Mouse (Mus musculus): ENCODE measurements around the gene Arhgap15. TPM values are rescaled to one million over a fixed set of nuclear protein-coding genes. Genes with fewer than 3 reads are reported as not detected.

Arhgap15 gene
- polyA plus RNA-seq, 1 experiment from 2014 or later: 2.0 TPM

DNA sequence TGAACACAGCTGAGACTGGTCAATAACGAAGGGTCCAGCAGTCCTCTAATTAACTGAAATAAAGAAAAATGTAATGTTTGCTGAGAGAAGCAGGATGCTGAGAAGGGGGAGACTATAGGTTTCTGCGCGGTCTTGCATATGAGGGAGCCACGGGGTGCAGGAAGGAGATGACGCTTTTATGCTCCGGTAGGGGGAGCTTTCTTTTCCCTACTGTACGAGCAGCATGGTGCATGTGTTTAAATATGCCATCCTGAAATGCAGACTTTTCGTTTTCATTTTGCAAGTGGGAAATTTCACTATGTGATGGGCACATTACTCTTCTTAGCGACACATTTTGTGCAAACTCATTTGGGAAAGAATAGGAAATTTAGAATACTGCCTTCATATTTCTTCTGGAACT, 442.1 kb downstream of the Arhgap15 start:
- WGBS: 75% methylated on average over 9 of the region's 9 CpGs
- H3K4me1 ChIP-seq (replicated peaks): no peaks in the 10 kb centered on the region

DNA sequence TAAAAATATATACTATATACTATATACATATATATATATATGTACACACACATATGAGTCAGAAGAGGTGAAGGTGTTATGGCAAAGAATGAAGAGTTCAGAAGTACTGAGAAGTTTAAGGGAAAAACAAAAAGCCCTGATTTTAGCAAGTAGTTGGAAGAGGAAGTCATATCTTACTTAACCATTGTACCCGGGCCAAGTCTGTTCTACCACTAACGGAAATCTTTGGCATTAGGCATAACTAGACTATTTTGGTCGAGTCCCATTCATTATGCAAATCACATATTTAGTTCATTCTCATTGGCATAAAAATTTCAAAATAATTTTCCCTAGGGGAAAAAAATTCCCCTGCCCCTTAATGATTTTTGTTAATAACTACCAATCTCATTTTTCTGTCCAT, 443.4 kb downstream of the Arhgap15 start:
- no peak overlapping the region for H3K4me2 ChIP-seq
- WGBS: 89% methylated on average over 3 of the region's 3 CpGs
- no peak overlapping the region for H3K4me3 ChIP-seq
- H3K27ac ChIP-seq (replicated peaks): no peak overlapping the region
- H3K9ac ChIP-seq: no peak overlapping the region
- H3K36me3 ChIP-seq: no peaks in the 10 kb centered on the region
- ATAC-seq (ENCODE audit: low read depth): no peak
- H3K27me3 ChIP-seq: no peaks in the 10 kb centered on the region
- H3K9me3 ChIP-seq: no peaks in the 10 kb centered on the region
- H3K4me1 ChIP-seq (replicated peaks): no peaks in the 10 kb centered on the region

More for the DNA sequence above, 442.1 kb downstream of the Arhgap15 start:
- Histone ChIP-seq H3K4me3 (no peak overlapping the region), H3K27ac (replicated peaks) (no peak overlapping the region), H3K36me3 (no peaks in the 10 kb centered on the region), H3K9me3 (no peaks in the 10 kb centered on the region), H3K9ac (no peak overlapping the region), H3K27me3 (no peaks in the 10 kb centered on the region), H3K4me2 (no peak overlapping the region)
- ATAC-seq (ENCODE audit: low read depth): no peak

DNA sequence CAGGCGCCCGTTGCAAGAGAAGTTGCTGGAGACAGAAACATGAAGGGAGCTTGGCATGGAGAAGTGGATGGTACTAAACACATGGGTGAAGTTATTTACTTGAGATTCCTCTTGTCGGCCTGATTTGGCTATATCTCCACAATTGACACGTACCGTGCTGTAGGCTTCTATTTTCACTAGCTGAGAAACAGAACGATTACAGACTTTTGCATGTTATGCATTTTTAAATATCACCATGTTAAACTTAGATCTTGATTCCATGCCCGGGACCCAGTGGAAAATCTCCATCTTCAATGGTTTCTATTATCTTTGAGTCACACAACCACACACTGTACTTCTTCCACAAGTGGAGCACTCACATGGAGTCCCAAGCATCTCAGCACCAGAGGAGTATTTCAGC, 466.9 kb downstream of the Arhgap15 start:
- no peak for ATAC-seq (ENCODE audit: low read depth)
- Histone ChIP-seq H3K36me3 (no peaks in the 10 kb centered on the region), H3K4me3 (no peak overlapping the region), H3K4me1 (replicated peaks) (peaks cover 8% of the 10 kb centered on the region), H3K9me3 (no peaks in the 10 kb centered on the region), H3K27me3 (no peaks in the 10 kb centered on the region), H3K27ac (replicated peaks) (no peak overlapping the region), H3K4me2 (no peak overlapping the region), H3K9ac (no peak overlapping the region)
- WGBS: 95% methylated on average over 7 of the region's 7 CpGs

- H3K27ac ChIP-seq (replicated peaks): no peak overlapping the region
- H3K9ac ChIP-seq: no peak overlapping the region
- no peaks in the 10 kb centered on the region for H3K27me3 ChIP-seq
- H3K4me3 ChIP-seq: no peak overlapping the region
- H3K4me1 ChIP-seq (replicated peaks): peaks cover 17% of the 10 kb centered on the region
- no peaks in the 10 kb centered on the region for H3K9me3 ChIP-seq
- H3K4me2 ChIP-seq: no peak overlapping the region
- H3K36me3 ChIP-seq: no peaks in the 10 kb centered on the region
- no peak for ATAC-seq (ENCODE audit: low read depth)
- 70% methylated on average over 6 of the region's 6 CpGs for WGBS
These were observed 469.2 kb downstream of the Arhgap15 start for GRCm38 (mm10) chr2:44217811-44218210.

DNA sequence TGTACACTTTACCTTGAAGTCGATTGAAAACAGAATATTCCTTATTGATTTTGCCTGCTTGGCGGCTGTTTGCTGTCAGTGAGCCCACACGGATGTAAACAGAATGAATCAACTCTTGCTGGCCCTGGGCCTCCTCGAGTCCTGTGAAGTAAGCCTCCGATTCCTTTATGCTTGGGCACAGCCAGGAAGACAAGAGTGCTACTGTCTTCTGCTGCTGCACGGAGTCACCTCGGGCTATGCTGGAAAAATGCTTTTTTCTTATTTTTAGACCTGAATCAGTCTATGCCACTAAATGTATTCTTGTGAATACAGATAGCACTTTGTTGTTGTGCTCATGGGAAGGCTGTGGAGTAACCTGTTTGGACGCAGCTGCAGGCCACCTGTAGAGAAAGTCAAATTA, 469.7 kb downstream of the Arhgap15 start:
- Histone ChIP-seq H3K27ac (replicated peaks) (no peak overlapping the region), H3K27me3 (no peaks in the 10 kb centered on the region), H3K9me3 (no peaks in the 10 kb centered on the region), H3K4me1 (replicated peaks) (peaks cover 21% of the 10 kb centered on the region), H3K4me3 (no peak overlapping the region), H3K4me2 (0 out of 2 replicates have a peak overlapping the region, but pooled peaks have one; percentile 11), H3K36me3 (no peaks in the 10 kb centered on the region), H3K9ac (no peak overlapping the region)
- 12% methylated on average over 8 of the region's 8 CpGs for WGBS
- no peak for ATAC-seq (ENCODE audit: low read depth)

- Histone ChIP-seq H3K27ac (replicated peaks) (no peak overlapping the region), H3K36me3 (no peaks in the 10 kb centered on the region), H3K4me1 (replicated peaks) (peaks cover 29% of the 10 kb centered on the region), H3K4me3 (no peak overlapping the region), H3K9me3 (no peaks in the 10 kb centered on the region), H3K27me3 (no peaks in the 10 kb centered on the region), H3K9ac (no peak overlapping the region), H3K4me2 (no peak overlapping the region)
- WGBS: 72% methylated on average over 2 of the region's 2 CpGs
- no peak for ATAC-seq (ENCODE audit: low read depth)
These were observed 473.1 kb downstream of the Arhgap15 start for GRCm38 (mm10) chr2:44221686-44222085.

DNA sequence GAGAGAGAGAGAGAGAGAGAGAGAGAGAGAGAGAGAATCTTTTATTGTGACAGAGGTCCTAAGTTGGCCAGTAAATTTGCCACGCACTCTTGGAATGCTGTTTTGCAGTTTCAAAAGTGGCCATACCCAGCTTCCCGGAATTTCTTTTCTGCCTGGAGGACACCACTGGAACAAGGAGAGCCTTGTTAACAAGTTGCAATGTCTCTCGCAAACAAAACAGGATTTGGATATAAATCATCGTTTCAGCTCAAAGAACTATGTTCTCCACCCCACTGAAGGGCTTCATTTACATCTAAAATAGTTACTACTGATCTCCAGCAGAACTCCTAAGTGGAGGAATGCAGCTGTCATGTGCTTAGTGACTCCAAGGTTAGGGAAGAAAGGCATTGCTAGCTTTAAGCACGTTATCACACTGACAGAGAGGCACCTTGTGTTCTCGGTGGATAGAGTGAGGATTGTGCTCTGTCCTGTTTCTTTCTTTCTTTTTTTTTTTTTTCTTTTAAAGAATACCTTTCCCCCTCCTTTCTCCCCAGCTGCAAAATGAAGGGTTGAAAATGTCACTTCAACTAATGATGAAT, 473.6 kb downstream of the Arhgap15 start:
- no peak overlapping the region for H3K4me3 ChIP-seq
- no peaks in the 10 kb centered on the region for H3K9me3 ChIP-seq
- H3K27ac ChIP-seq (replicated peaks): no peak overlapping the region
- WGBS: under 1% methylated on average over 6 of the region's 6 CpGs
- H3K4me2 ChIP-seq: no peak overlapping the region
- H3K36me3 ChIP-seq: no peaks in the 10 kb centered on the region
- H3K4me1 ChIP-seq (replicated peaks): peaks cover 29% of the 10 kb centered on the region
- no peak overlapping the region for H3K9ac ChIP-seq
- no peaks in the 10 kb centered on the region for H3K27me3 ChIP-seq
- peak; percentile 27 for ATAC-seq (ENCODE audit: low read depth)

DNA sequence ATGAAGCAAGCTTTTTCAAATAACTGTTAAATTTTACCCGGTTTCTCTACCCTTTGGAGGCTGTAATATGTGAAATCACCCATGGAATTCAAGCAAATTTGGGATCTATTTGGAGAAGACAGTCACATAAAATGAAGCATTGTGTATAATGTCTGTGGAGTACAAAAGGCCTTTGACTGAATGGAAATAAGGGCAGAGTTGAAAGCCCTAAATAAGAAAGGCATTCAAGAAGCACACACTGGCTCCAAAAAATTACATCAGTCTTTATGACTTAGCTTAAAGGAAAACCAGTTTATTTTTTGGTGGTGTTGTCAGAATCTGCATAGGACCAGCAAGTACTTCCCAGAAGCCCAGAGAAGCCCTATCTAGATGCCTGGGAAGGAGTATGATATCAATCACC, 486.2 kb downstream of the Arhgap15 start:
- Histone ChIP-seq H3K9me3 (no peaks in the 10 kb centered on the region), H3K27ac (replicated peaks) (no peak overlapping the region), H3K27me3 (no peaks in the 10 kb centered on the region), H3K9ac (no peak overlapping the region), H3K4me1 (replicated peaks) (no peaks in the 10 kb centered on the region), H3K4me2 (no peak overlapping the region), H3K36me3 (no peaks in the 10 kb centered on the region), H3K4me3 (no peak overlapping the region)
- 11% methylated on average over 1 of the region's 1 CpGs for WGBS
- ATAC-seq (ENCODE audit: low read depth): no peak

DNA sequence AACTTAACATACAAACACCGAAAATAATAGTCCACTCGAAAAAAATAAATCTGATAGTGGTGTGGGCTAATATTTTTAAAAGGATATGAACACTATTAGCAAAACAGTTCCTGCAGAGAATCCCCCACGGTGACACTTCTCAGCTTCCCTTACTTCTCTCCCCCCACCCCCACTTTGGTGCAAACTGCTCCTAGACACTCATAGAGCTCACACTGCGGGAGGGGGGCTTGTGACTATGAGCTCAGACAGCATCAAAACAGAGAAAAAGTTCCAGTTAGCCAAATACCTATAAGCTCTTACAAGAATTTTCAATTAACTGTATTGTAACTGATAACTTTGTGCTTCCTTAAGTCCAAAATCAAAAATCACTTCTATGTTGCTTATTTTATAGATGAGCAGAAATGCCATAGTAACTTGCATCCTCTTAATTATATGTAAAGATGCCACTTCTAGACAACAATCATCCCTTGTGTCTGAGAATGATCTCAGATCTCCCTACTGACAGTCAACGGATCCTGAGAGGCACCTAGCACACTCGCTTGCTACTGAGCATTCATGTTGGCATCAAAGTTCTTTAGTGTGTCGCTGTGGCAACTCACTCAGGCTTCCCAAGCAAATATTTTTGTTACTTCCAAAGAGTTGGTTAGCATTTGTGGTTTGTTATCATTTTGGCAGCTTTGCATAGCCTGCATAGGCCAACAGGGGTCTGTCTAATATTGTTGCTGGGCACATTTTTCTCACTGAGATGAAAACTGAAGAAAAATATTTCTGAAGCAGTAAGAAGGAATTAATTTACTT, 493.2 kb downstream of the Arhgap15 start:
- ATAC-seq (ENCODE audit: low read depth): no peak
- H3K9me3 ChIP-seq: no peaks in the 10 kb centered on the region
- no peak overlapping the region for H3K4me2 ChIP-seq
- H3K36me3 ChIP-seq: no peaks in the 10 kb centered on the region
- H3K27ac ChIP-seq (replicated peaks): peak overlapping the region; percentile 71
- 41% methylated on average over 7 of the region's 7 CpGs for WGBS
- no peaks in the 10 kb centered on the region for H3K27me3 ChIP-seq
- no peak overlapping the region for H3K9ac ChIP-seq
- H3K4me1 ChIP-seq (replicated peaks): peaks cover 25% of the 10 kb centered on the region
- H3K4me3 ChIP-seq: no peak overlapping the region

- Histone ChIP-seq H3K27me3 (no peaks in the 10 kb centered on the region), H3K4me3 (no peak overlapping the region)
These were observed 494.1 kb downstream of the Arhgap15 start for GRCm38 (mm10) chr2:44242628-44243255.

DNA sequence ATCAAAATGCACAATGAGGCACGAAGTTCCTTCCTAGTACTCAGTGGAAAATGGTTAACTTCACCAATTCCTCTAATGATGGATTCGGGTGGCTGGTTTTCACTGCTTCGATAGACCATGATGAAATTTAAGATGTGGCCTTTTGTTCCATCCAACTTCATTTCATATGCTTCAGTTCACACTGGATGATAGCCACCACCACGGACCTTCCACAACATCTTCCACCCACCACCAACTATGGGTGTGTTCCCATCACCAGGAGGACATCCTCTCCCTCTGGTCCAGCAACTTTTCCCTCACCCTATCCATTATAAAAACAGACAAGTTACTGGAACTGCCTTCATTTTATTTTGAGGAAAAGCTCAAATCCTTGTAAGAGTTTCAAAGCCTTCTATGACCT, 506.7 kb downstream of the Arhgap15 start:
- Histone ChIP-seq H3K36me3 (no peaks in the 10 kb centered on the region), H3K9me3 (no peaks in the 10 kb centered on the region), H3K9ac (no peak overlapping the region), H3K4me2 (no peak overlapping the region), H3K4me3 (no peak overlapping the region), H3K4me1 (replicated peaks) (no peaks in the 10 kb centered on the region), H3K27me3 (no peaks in the 10 kb centered on the region), H3K27ac (replicated peaks) (no peak overlapping the region)
- 71% methylated on average over 4 of the region's 4 CpGs for WGBS
- ATAC-seq (ENCODE audit: low read depth): no peak

More at GRCm38 (mm10) chr2:44242628-44243255, 494.1 kb downstream of the Arhgap15 start:
- Histone ChIP-seq H3K36me3 (no peaks in the 10 kb centered on the region), H3K9me3 (no peaks in the 10 kb centered on the region), H3K4me1 (replicated peaks) (peaks cover 25% of the 10 kb centered on the region), H3K27ac (replicated peaks) (peak overlapping the region; percentile 71), H3K9ac (no peak overlapping the region), H3K4me2 (peak overlapping the region; percentile 14)
- ATAC-seq (ENCODE audit: low read depth): peak; percentile 81
- 47% methylated on average over 15 of the region's 15 CpGs for WGBS

DNA sequence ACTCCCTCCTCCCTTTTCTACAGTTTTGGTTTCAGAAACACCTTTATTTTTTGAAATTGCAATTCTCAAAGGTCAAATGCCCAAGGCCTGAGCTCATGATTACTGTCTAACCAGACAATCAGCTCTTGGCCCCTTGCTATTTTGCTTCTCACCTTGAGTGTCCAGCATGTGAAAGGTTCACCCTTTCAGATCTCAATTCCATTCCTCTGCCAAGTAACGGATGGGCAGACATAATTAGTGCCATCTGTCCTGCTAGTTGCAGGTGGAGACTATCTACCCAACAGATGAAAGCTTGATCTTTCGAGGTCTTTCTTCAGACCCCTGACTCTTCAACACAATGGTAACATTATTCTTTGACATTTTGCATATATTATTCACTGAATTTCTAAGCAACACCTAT, 509.3 kb downstream of the Arhgap15 start:
- no peak overlapping the region for H3K9ac ChIP-seq
- WGBS: 89% methylated on average over 2 of the region's 2 CpGs
- no peak for ATAC-seq (ENCODE audit: low read depth)
- no peak overlapping the region for H3K4me2 ChIP-seq
- no peaks in the 10 kb centered on the region for H3K9me3 ChIP-seq
- no peak overlapping the region for H3K4me3 ChIP-seq
- H3K36me3 ChIP-seq: no peaks in the 10 kb centered on the region
- H3K27me3 ChIP-seq: no peaks in the 10 kb centered on the region
- no peak overlapping the region for H3K27ac ChIP-seq (replicated peaks)
- H3K4me1 ChIP-seq (replicated peaks): no peaks in the 10 kb centered on the region

Measured in neural tube, embryonic 13.5 days (tissue).